Mouse (Mus musculus) kidney, adult 2 months (tissue): ENCODE data around the gene Ddx56. TPM values are rescaled to one million over a fixed set of nuclear protein-coding genes. Genes with fewer than 3 reads are reported as not detected.
A peak's percentile ranks its signal among the peaks of the same experiment; 100 is the strongest.
"Not testable (repeated sequence)": the region's sequence is repeated elsewhere in the genome, so short reads cannot be mapped to it uniquely, and the experiment has no call there.

Experiments
- DNase-seq: peaks from one replicate; pipeline ENCODE4 v3.0.0; 2021
- H3K27ac ChIP-seq: fragments of 200-500 bp; 2 replicates; pipeline ENCODE4 v1.5.1; 2012; ENCODE audit warnings: low read depth, low read length, control low read depth, inconsistent platforms; ENCODE audit not compliant: insufficient read depth
- H3K27me3 ChIP-seq: fragments of 200-500 bp; replicated peaks from 2 replicates; pipeline ENCODE4 v1.6.1; 2012; ENCODE audit warnings: mild to moderate bottlenecking, moderate library complexity, low read length, inconsistent platforms; ENCODE audit not compliant: control insufficient read depth, insufficient read depth
- H3K36me3 ChIP-seq: fragments of 200-500 bp; 2 replicates; pipeline ENCODE4 v1.6.1; 2012; ENCODE audit warnings: mild to moderate bottlenecking, moderate library complexity, low read length, inconsistent platforms; ENCODE audit not compliant: control insufficient read depth, insufficient read depth
- H3K4me1 ChIP-seq: fragments of 200-500 bp; 2 replicates; pipeline ENCODE4 v1.6.1; 2011; ENCODE audit warnings: low read length; ENCODE audit not compliant: control insufficient read depth, insufficient read depth
- H3K4me3 ChIP-seq: fragments of 200-500 bp; 2 replicates; pipeline ENCODE4 v1.5.1; 2011; ENCODE audit warnings: mild to moderate bottlenecking, low read depth, low read length, control low read depth; ENCODE audit not compliant: insufficient read depth
- CTCF ChIP-seq: fragments of 200-500 bp; conservative IDR thresholded peaks from 2 replicates; pipeline ENCODE4 v1.5.1; 2011; ENCODE audit warnings: low read depth, mild to moderate bottlenecking, control low read depth, low read length, moderate library complexity, mixed read lengths; ENCODE audit not compliant: insufficient read depth, insufficient read length
- POLR2A ChIP-seq: fragments of 200-500 bp; IDR thresholded peaks from one replicate; pipeline ENCODE4 v1.6.1; 2011; ENCODE audit warnings: low read depth, low read length, control low read depth
- WGBS: fragments of 180-500 bp; shearing (Covaris S2); methylation state at CpG from one replicate; pipeline ENCODE4 v1.1.7; 2018; 5-methylcytosine and 5-hydroxymethylcytosine counted together
- polyA plus RNA-seq: library from polyadenylated mRNA; depleted of rRNA; stranded (reverse); fragments of >200 nt; gene quantifications from 2 replicates; pipeline ENCODE4 v1.2.3, GENCODE M21; 2012

Ddx56 gene
- polyA plus RNA-seq, 1 experiment: 29.1 TPM

- DNase-seq: peak; percentile 71
- WGBS: 76% methylated on average over 10 of the region's 10 CpGs
- H3K36me3 ChIP-seq: no peaks in the 10 kb centered on the region
Observed at GRCm38 (mm10) chr11:6261434-6262082, 6.0 kb downstream of the Ddx56 start.

GRCm38 (mm10) chr11:6259413-6259812 is 8.2 kb downstream of the Ddx56 start:
- Histone ChIP-seq H3K27ac (no peak overlapping the region), H3K4me3 (no peak overlapping the region), H3K4me1 (no peaks in the 10 kb centered on the region), H3K27me3 (no peaks in the 10 kb centered on the region), H3K36me3 (no peaks in the 10 kb centered on the region)
- no peak for DNase-seq
- WGBS: 94% methylated on average over 7 of the region's 7 CpGs
- TF ChIP-seq CTCF: no peak
- no peak for TF ChIP-seq POLR2A

More at GRCm38 (mm10) chr11:6261434-6262082, 6.0 kb downstream of the Ddx56 start:
- no peak overlapping the region for H3K27ac ChIP-seq
- H3K4me1 ChIP-seq: peaks cover 2% of the 10 kb centered on the region
- no peaks in the 10 kb centered on the region for H3K27me3 ChIP-seq
- H3K4me3 ChIP-seq: no peak overlapping the region
- peak; percentile 96 for TF ChIP-seq CTCF
- TF ChIP-seq POLR2A: no peak

DNA sequence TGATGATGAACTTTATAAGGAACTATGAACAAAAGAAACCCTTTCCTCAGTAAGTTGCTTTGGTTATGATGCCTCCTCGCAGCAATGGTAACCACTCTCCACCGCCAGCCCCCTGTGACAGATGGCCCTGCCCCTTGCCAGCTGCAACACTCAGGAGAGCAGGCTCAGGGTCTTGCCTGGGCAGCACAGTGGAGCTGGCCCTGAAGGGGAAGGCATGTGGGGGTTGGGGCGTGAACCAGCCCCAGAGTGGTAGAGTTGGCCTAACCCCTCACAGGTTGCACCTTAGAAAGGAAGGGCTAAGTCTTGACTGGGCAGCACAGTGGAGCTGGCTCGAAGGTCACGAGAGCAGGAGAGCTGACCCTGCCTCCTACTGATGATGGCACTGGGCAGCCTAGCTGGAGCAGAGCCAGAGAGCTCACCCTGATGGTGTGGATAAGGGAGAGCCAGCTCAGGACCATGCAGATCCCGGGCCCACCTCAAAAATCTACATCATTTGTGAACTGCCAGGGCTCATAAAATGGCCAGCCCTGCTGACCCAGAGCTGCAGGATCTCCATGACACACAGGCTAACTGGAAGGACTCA is 11.0 kb downstream of the Ddx56 start:
- DNase-seq: peak; percentile 51
- no peaks in the 10 kb centered on the region for H3K4me1 ChIP-seq
- TF ChIP-seq POLR2A: no peak
- TF ChIP-seq CTCF: no peak
- no peaks in the 10 kb centered on the region for H3K36me3 ChIP-seq
- no peak overlapping the region for H3K4me3 ChIP-seq
- H3K27me3 ChIP-seq: no peaks in the 10 kb centered on the region
- WGBS: 58% methylated on average over 6 of the region's 6 CpGs
- no peak overlapping the region for H3K27ac ChIP-seq

DNA sequence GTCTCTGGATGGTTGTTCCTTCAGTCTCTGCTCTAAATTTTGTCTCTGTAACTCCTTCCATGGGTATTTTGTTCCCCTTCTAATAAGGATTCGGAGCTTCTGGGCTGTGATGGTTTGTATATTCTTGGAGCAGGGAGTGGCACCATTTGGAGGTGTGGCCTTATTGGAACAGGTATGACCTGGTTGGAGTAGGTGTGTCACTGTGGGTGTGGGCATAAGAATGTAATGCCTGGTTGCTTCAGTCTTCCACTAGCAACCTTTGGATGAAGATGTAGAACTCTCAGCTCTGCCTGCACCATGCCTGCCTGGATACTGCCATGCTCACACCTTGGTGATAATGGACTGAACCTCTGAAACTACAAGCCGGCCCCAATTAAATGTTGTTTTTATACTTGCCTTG is 13.0 kb downstream of the Ddx56 start:
- H3K4me1 ChIP-seq, H3K27ac ChIP-seq, H3K36me3 ChIP-seq, H3K4me3 ChIP-seq, DNase-seq, H3K27me3 ChIP-seq: not testable (repeated sequence)
- 97% methylated on average over 2 of the region's 2 CpGs for WGBS

GRCm38 (mm10) chr11:6252824-6253223 is 14.7 kb downstream of the Ddx56 start:
- no peaks in the 10 kb centered on the region for H3K27me3 ChIP-seq
- no peak overlapping the region for H3K4me3 ChIP-seq
- 83% methylated on average over 4 of the region's 4 CpGs for WGBS
- no peak overlapping the region for H3K27ac ChIP-seq
- no peaks in the 10 kb centered on the region for H3K36me3 ChIP-seq
- TF ChIP-seq POLR2A (no peak), CTCF (no peak)
- DNase-seq: no peak
- no peaks in the 10 kb centered on the region for H3K4me1 ChIP-seq

DNA sequence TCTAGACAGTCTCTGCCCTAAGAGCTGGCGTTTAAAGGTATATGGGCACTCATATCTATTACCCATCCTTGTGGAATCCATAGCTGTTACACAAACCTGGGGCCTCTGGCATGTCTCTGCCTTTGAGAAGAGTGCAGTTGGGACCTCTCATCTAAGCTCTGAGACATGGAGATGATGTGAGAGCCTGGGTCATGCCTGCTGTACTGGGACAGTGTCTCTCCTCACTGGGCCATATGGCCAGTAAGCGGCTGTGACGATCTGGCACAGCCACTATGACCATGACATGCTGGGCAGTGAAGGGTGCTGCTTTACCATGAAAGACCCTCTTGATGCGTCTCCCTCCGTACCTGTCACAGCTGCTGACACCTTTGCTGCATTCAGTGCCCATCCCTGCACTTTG is 15.3 kb downstream of the Ddx56 start:
- H3K27me3 ChIP-seq: no peaks in the 10 kb centered on the region
- H3K4me1 ChIP-seq: no peaks in the 10 kb centered on the region
- 88% methylated on average over 5 of the region's 5 CpGs for WGBS
- H3K4me3 ChIP-seq: no peak overlapping the region
- H3K36me3 ChIP-seq: no peaks in the 10 kb centered on the region
- no peak for DNase-seq
- TF ChIP-seq CTCF (no peak), POLR2A (no peak)
- H3K27ac ChIP-seq: no peak overlapping the region

GRCm38 (mm10) chr11:6244707-6245106 is 22.9 kb downstream of the Ddx56 start:
- H3K4me1 ChIP-seq: no peaks in the 10 kb centered on the region
- DNase-seq: no peak
- 62% methylated on average over 19 of the region's 19 CpGs for WGBS
- no peaks in the 10 kb centered on the region for H3K36me3 ChIP-seq
- TF ChIP-seq POLR2A (no peak), CTCF (no peak)
- H3K4me3 ChIP-seq: no peak overlapping the region
- no peaks in the 10 kb centered on the region for H3K27me3 ChIP-seq
- no peak overlapping the region for H3K27ac ChIP-seq

GRCm38 (mm10) chr11:6233025-6233424 is 34.5 kb downstream of the Ddx56 start:
- DNase-seq: no peak
- WGBS: 82% methylated on average over 4 of the region's 4 CpGs
- TF ChIP-seq CTCF: no peak
- TF ChIP-seq POLR2A: no peak

More at GRCm38 (mm10) chr11:6233025-6233424, 34.5 kb downstream of the Ddx56 start:
- no peaks in the 10 kb centered on the region for H3K4me1 ChIP-seq
- no peak overlapping the region for H3K4me3 ChIP-seq
- no peaks in the 10 kb centered on the region for H3K36me3 ChIP-seq
- H3K27ac ChIP-seq: no peak overlapping the region
- H3K27me3 ChIP-seq: no peaks in the 10 kb centered on the region
